Mouse (Mus musculus): ENCODE results near the gene Tas2r108. TPM values are rescaled to one million over a fixed set of nuclear protein-coding genes. Genes with fewer than 3 reads are reported as not detected.

Gene Tas2r108
- polyA plus RNA-seq (2016; fragmentation: Nextera tagmentation; extraction: Ambion mirVana) = not detected in 2 replicates

DNA sequence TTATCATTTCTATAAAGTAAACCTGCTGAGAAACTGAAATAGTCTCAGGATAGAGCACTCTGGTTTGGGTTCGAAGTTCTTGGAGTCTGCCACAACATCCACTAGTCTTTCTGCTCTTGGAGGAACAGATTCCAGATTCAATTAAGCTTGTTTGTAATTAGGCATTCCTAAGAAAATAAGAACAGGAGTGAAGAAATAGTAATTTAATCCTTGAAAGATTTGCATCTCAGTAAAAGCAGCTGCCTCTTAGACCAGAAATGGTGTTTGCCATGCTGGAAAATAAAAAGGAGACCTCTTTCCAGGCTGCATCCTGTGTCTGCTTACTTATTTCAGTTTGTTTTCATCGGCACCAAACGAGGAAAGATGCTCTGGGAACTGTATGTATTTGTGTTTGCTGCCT lies at the start of gene Tas2r108:
Tas2r108 (plus strand) TSS at position 301 of the 400 bp plus-strand sequence.
- Histone ChIP-seq H3K9me3 (no peaks in the 10 kb centered on the region), H3K27me3 (ENCODE audit: insufficient read depth, poor library complexity, severe bottlenecking) (no peaks in the 10 kb centered on the region), H3K4me3 (no peak within 1 kb of the TSS), H3K36me3 (no peaks in the 10 kb centered on the region), H3K4me1 (no peaks in the 10 kb centered on the region), H3K27ac (no peak within 1 kb of the TSS)
- no peak for DNase-seq (ENCODE audit: low spot score)
- WGBS = 84% methylated on average over 3 of the region's 3 CpGs

DNA sequence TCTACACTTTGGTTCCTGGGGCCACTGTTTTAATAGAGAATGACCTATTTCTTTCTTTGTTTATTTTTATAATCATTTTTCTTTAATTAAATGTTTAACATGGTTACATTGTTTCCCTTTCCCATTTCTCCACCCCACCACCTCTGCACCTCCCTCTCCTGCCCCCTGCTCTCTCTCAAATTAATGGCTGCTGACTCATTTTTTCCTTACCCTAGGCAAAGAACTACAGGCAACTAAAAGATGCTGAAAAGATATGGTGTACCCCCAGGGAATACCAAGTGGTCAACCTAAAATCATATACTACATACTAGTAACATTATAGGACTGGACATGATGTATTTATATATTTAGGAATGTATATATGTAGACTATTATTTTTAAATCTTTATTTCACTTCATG lies 44.7 kb upstream of the Tas2r108 start:
- Histone ChIP-seq H3K4me3 (no peak overlapping the region), H3K36me3 (no peaks in the 10 kb centered on the region)

GRCm38 (mm10) chr6:40454436-40455041 lies 38.8 kb upstream of the Tas2r108 start:
- H3K36me3 ChIP-seq = no peaks in the 10 kb centered on the region

More for the DNA sequence above, 44.7 kb upstream of the Tas2r108 start:
- Histone ChIP-seq H3K4me1 (no peaks in the 10 kb centered on the region), H3K9me3 (no peaks in the 10 kb centered on the region), H3K27ac (no peak overlapping the region), H3K27me3 (ENCODE audit: insufficient read depth, poor library complexity, severe bottlenecking) (no peaks in the 10 kb centered on the region)
- no peak for DNase-seq (ENCODE audit: low spot score)

GRCm38 (mm10) chr6:40465710-40466109 lies 27.6 kb upstream of the Tas2r108 start:
- H3K9me3 ChIP-seq = no peaks in the 10 kb centered on the region
- H3K4me1 ChIP-seq = no peaks in the 10 kb centered on the region
- no peak for DNase-seq (ENCODE audit: low spot score)
- H3K27ac ChIP-seq = no peak overlapping the region
- WGBS = 46% methylated on average over 6 of the region's 6 CpGs
- no peaks in the 10 kb centered on the region for H3K36me3 ChIP-seq
- no peaks in the 10 kb centered on the region for H3K27me3 ChIP-seq (ENCODE audit: insufficient read depth, poor library complexity, severe bottlenecking)
- H3K4me3 ChIP-seq = no peak overlapping the region

More at GRCm38 (mm10) chr6:40454436-40455041, 38.8 kb upstream of the Tas2r108 start:
- Histone ChIP-seq H3K4me1 (no peaks in the 10 kb centered on the region), H3K9me3 (no peaks in the 10 kb centered on the region), H3K4me3 (no peak overlapping the region), H3K27ac (no peak overlapping the region), H3K27me3 (ENCODE audit: insufficient read depth, poor library complexity, severe bottlenecking) (no peaks in the 10 kb centered on the region; the same call in 1 of the 2 replicates)
- WGBS = 27% methylated on average over 7 of the region's 7 CpGs
- no peak for DNase-seq (ENCODE audit: low spot score)

DNA sequence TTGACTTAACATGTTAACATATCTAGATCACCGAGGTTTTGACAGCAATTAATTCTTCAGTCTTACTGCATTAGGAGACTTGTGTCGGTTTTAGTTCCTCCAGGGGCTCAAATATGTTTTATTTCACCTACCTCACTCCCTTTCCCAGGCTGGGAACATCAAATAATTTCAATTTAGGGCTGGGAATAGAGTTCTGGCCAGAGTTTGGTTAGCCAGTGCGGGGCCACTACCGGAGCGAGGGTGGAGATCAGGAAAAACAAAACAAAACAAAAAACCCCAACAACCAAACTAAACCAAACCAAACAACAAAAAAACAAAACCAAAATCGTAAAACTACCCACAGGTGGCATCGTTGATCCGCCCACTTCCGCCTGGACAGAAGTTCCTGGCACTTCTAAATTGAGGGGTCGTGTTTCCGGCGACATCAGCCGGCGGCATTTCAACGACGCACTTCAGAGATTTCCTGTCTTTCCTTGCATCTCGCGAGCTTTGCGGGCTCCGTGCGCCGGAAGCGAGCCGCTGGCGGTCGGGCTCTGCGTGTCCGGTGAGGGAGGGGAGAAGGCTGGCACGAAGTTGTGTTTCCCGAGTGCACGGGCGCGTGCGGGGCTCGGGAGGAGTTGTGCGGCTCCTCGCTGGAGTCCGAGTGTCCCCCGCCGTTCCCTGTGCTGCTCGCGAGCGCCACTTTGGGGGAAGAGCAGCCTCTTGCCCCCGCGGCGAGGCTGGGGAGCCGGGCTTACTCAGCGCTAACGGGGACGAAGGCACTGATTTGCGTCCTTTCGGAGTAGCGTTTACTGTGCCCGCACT lies 22.2 kb upstream of the Tas2r108 start, which contains the start of gene Ssbp1:
Ssbp1 (plus strand) TSS at position 437 of the 804 bp plus-strand sequence.
- Histone ChIP-seq H3K27ac (peak within 1 kb of the TSS; percentile 98), H3K9me3 (no peaks in the 10 kb centered on the region), H3K4me3 (peak within 1 kb of the TSS; percentile 87), H3K36me3 (peaks cover 31% of the 10 kb centered on the region), H3K4me1 (peaks cover 10% of the 10 kb centered on the region), H3K27me3 (ENCODE audit: insufficient read depth, poor library complexity, severe bottlenecking) (no peaks in the 10 kb centered on the region)
- DNase-seq (ENCODE audit: low spot score) = peak; percentile 97
- WGBS = 1% methylated on average over 54 of the region's 54 CpGs

GRCm38 (mm10) chr6:40471720-40472010 lies 21.7 kb upstream of the Tas2r108 start:
- under 1% methylated on average over 7 of the region's 7 CpGs for WGBS
- Histone ChIP-seq H3K36me3 (peaks cover 35% of the 10 kb centered on the region), H3K4me3 (peak overlapping the region; percentile 87), H3K27me3 (ENCODE audit: insufficient read depth, poor library complexity, severe bottlenecking) (no peaks in the 10 kb centered on the region), H3K27ac (peak overlapping the region; percentile 98), H3K4me1 (peaks cover 10% of the 10 kb centered on the region), H3K9me3 (no peaks in the 10 kb centered on the region)
- no peak for DNase-seq (ENCODE audit: low spot score)

- Histone ChIP-seq H3K27ac (no peak overlapping the region), H3K36me3 (peaks cover 65% of the 10 kb centered on the region), H3K4me1 (peaks cover 10% of the 10 kb centered on the region), H3K4me3 (no peak overlapping the region), H3K9me3 (no peaks in the 10 kb centered on the region), H3K27me3 (ENCODE audit: insufficient read depth, poor library complexity, severe bottlenecking) (no peaks in the 10 kb centered on the region)
- 88% methylated on average over 4 of the region's 4 CpGs for WGBS
- no peak for DNase-seq (ENCODE audit: low spot score)
Observed at GRCm38 (mm10) chr6:40476132-40476531, 17.2 kb upstream of the Tas2r108 start.

DNA sequence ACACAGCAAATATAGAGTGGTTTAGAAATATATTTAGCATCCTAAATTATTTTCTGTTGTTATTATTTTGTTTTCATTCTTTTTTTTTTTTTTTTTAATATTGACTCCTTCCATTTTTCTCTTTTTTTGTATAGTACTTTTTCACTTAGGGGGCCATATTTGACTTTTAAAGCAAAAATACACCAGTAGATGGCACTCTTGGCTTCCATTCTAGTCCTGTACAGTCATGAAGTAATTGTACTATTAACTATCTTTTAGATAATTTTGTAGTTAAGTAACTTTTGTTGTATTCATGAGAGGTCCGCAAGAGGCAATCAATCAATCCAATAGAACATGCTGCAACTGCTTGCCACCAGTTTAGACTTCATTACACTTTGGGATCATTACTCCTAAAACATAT lies 13.6 kb upstream of the Tas2r108 start:
- Histone ChIP-seq H3K36me3 (peaks cover 82% of the 10 kb centered on the region), H3K27me3 (ENCODE audit: insufficient read depth, poor library complexity, severe bottlenecking) (no peaks in the 10 kb centered on the region), H3K27ac (no peak overlapping the region), H3K9me3 (no peaks in the 10 kb centered on the region), H3K4me3 (no peak overlapping the region), H3K4me1 (no peaks in the 10 kb centered on the region)
- no peak for DNase-seq (ENCODE audit: low spot score)
- WGBS = 80% methylated on average over 1 of the region's 1 CpGs

DNA sequence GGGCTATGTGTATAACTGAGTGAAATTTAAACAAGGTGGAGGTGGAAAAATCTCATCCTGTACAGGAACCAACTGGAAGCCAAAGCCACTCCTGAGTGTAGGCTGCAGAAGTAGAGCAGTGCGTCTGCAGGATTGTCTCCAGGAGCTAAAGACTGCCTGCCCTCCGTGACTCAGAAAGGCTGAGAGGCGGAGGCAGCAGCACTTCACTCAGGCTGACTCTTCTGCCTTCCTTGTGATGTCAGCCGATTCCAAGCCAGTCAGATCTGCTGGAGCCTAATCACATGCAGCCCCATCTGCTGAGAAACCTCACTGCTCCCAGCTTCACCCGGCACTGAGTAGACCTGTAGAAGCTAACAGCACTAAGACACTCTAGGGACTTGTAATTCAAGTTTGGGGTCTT lies 11.0 kb upstream of the Tas2r108 start:
- Histone ChIP-seq H3K9me3 (no peaks in the 10 kb centered on the region), H3K36me3 (peaks cover 66% of the 10 kb centered on the region), H3K4me3 (no peak overlapping the region), H3K4me1 (no peaks in the 10 kb centered on the region), H3K27me3 (ENCODE audit: insufficient read depth, poor library complexity, severe bottlenecking) (no peaks in the 10 kb centered on the region), H3K27ac (no peak overlapping the region)
- DNase-seq (ENCODE audit: low spot score) = no peak
- WGBS = 92% methylated on average over 5 of the region's 5 CpGs

GRCm38 (mm10) chr6:40490933-40491332 lies 2.4 kb upstream of the Tas2r108 start, which contains the start of gene Tas2r137:
TSS of gene Tas2r137 (plus strand) at chr6:40491233.
- DNase-seq (ENCODE audit: low spot score) = no peak
- Histone ChIP-seq H3K27ac (no peak within 1 kb of the TSS), H3K4me1 (no peaks in the 10 kb centered on the region)

GRCm38 (mm10) chr6:40519408-40519807 lies 26.1 kb downstream of the Tas2r108 start, which contains the start of gene Prss37:
TSS of gene Prss37 (minus strand) at chr6:40519508.
- DNase-seq (ENCODE audit: low spot score) = no peak
- WGBS = 82% methylated on average over 1 of the region's 1 CpGs
- no peaks in the 10 kb centered on the region for H3K36me3 ChIP-seq
- H3K27ac ChIP-seq = no peak within 1 kb of the TSS
- H3K9me3 ChIP-seq = no peaks in the 10 kb centered on the region
- no peak within 1 kb of the TSS for H3K4me3 ChIP-seq
- H3K4me1 ChIP-seq = no peaks in the 10 kb centered on the region
- no peaks in the 10 kb centered on the region for H3K27me3 ChIP-seq (ENCODE audit: insufficient read depth, poor library complexity, severe bottlenecking)

More at GRCm38 (mm10) chr6:40490933-40491332, 2.4 kb upstream of the Tas2r108 start, which contains the start of gene Tas2r137:
- H3K4me3 ChIP-seq = no peak within 1 kb of the TSS
- no peaks in the 10 kb centered on the region for H3K27me3 ChIP-seq (ENCODE audit: insufficient read depth, poor library complexity, severe bottlenecking)
- H3K36me3 ChIP-seq = no peaks in the 10 kb centered on the region
- no peaks in the 10 kb centered on the region for H3K9me3 ChIP-seq
